Mouse (Mus musculus) liver, embryonic 13.5 days (tissue): ENCODE data around the gene Loxl1. TPM values are rescaled to one million over a fixed set of nuclear protein-coding genes. Genes with fewer than 3 reads are reported as not detected.
"Not testable (repeated sequence)": the region's sequence is repeated elsewhere in the genome, so short reads cannot be mapped to it uniquely, and the experiment has no call there.

Experiments
- ATAC-seq: fragments of 200-750 bp; cut with Nextera tagmentation; 2 replicates; pipeline ENCODE4 v1.8.0; 2017; ENCODE audit warnings: low read depth, mild to moderate bottlenecking, moderate number of reproducible peaks, moderate library complexity
- DNase-seq: peaks from one replicate; pipeline ENCODE4 v3.0.0; 2022
- H3K27ac ChIP-seq: fragments of 300-500 bp; sonication (generic); 2 replicates; pipeline ENCODE4 v1.5.1; 2015; ENCODE audit warnings: moderate library complexity, mild to moderate bottlenecking, inconsistent platforms
- H3K27me3 ChIP-seq: fragments of 300-500 bp; sonication (generic); 2 replicates; pipeline ENCODE4 v1.6.1; 2015; ENCODE audit warnings: mild to moderate bottlenecking, inconsistent platforms
- H3K36me3 ChIP-seq: fragments of 300-500 bp; sonication (generic); 2 replicates; pipeline ENCODE4 v1.6.1; 2015; ENCODE audit warnings: mild to moderate bottlenecking, inconsistent platforms
- H3K4me1 ChIP-seq: fragments of 300-500 bp; sonication (generic); replicated peaks from 2 replicates; pipeline ENCODE4 v1.6.1; 2015; ENCODE audit warnings: inconsistent platforms
- H3K4me2 ChIP-seq: fragments of 300-500 bp; sonication (generic); 2 replicates; pipeline ENCODE4 v1.6.1; 2015; ENCODE audit warnings: inconsistent platforms, mild to moderate bottlenecking, moderate library complexity
- H3K4me3 ChIP-seq: fragments of 300-500 bp; sonication (generic); replicated peaks from 2 replicates; pipeline ENCODE4 v1.5.1; 2015; ENCODE audit warnings: mild to moderate bottlenecking, inconsistent platforms
- H3K9ac ChIP-seq: fragments of 300-500 bp; sonication (generic); 2 replicates; pipeline ENCODE4 v1.6.1; 2015; ENCODE audit warnings: mild to moderate bottlenecking, inconsistent platforms
- H3K9me3 ChIP-seq: fragments of 300-500 bp; sonication (generic); replicated peaks from 2 replicates; pipeline ENCODE4 v1.6.1; 2016; ENCODE audit warnings: inconsistent platforms
- WGBS: fragments of 180-500 bp; shearing (Covaris S2); methylation state at CpG from one replicate; pipeline ENCODE4 v1.1.7; 2015; ENCODE audit not compliant: insufficient replicate concordance; 5-methylcytosine and 5-hydroxymethylcytosine counted together
- polyA plus RNA-seq: library from polyadenylated mRNA; unstranded; fragments of >200 nt; fragmentation: Nextera tagmentation; extraction: Ambion mirVana; gene quantifications from 2 replicates; pipeline ENCODE4 v1.2.1, GENCODE M21; 2015

Loxl1 gene
- polyA plus RNA-seq, 1 experiment from 2014 or later: 2.5 TPM

- DNase-seq: no peak
- no peak overlapping the region for H3K4me3 ChIP-seq
- peaks cover 23% of the 10 kb centered on the region for H3K4me1 ChIP-seq
- H3K9me3 ChIP-seq: no peaks in the 10 kb centered on the region
- no peak overlapping the region for H3K9ac ChIP-seq
- ATAC-seq: no peak
- H3K36me3 ChIP-seq: no peaks in the 10 kb centered on the region
- H3K27ac ChIP-seq: peak overlapping the region; percentile 53
- H3K27me3 ChIP-seq: no peaks in the 10 kb centered on the region
- WGBS: 41% methylated on average over 3 of the region's 3 CpGs
- peak overlapping the region; percentile 8; the same call in 1 of the 2 replicates for H3K4me2 ChIP-seq
Measured at GRCm38 (mm10) chr9:58274626-58275025, 38.4 kb downstream of the Loxl1 start.

DNA sequence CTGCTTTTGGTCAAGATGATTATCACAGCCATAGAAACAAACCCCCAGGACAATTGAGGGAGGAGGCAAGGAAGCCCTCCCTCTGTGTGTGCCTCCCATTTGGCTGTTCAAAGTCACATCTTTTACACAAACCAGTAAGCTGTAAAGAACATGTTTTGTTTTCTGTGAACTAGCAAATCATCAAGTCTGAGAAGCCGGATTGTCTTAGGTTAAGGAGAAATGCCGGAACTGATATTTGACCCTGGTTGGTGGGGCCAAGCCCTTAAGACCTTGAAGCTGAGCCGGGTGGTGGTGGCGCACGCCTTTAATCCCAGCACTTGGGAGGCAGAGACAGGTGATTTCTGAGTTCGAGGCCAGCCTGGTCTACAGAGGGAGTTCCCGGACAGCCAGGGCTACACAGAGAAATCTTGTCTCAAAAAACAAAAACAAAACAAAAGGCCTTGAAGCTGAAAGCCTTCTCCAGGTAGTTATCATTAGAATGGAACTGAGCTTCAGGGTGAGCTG lies 38.8 kb downstream of the Loxl1 start:
- Histone ChIP-seq H3K27me3 (no peaks in the 10 kb centered on the region), H3K9ac (no peak overlapping the region), H3K36me3 (no peaks in the 10 kb centered on the region), H3K4me1 (peaks cover 20% of the 10 kb centered on the region), H3K4me3 (no peak overlapping the region), H3K4me2 (no peak overlapping the region), H3K27ac (peak overlapping the region; percentile 53; the same call in 1 of the 2 replicates), H3K9me3 (no peaks in the 10 kb centered on the region)
- no peak for ATAC-seq
- no peak for DNase-seq
- WGBS: 73% methylated on average over 7 of the region's 7 CpGs

GRCm38 (mm10) chr9:58272855-58273254 lies 40.1 kb downstream of the Loxl1 start:
- ATAC-seq (no peak), DNase-seq (no peak)
- Histone ChIP-seq H3K4me3 (no peak overlapping the region), H3K4me1 (peaks cover 23% of the 10 kb centered on the region), H3K9ac (no peak overlapping the region), H3K9me3 (no peaks in the 10 kb centered on the region), H3K27me3 (no peaks in the 10 kb centered on the region), H3K36me3 (no peaks in the 10 kb centered on the region), H3K27ac (no peak overlapping the region), H3K4me2 (no peak overlapping the region)
- WGBS: 68% methylated on average over 9 of the region's 9 CpGs

GRCm38 (mm10) chr9:58272068-58272541 lies 40.9 kb downstream of the Loxl1 start:
- Histone ChIP-seq H3K9me3 (no peaks in the 10 kb centered on the region), H3K27me3 (no peaks in the 10 kb centered on the region), H3K4me3 (no peak overlapping the region), H3K36me3 (no peaks in the 10 kb centered on the region), H3K4me2 (no peak overlapping the region), H3K4me1 (peaks cover 27% of the 10 kb centered on the region), H3K27ac (no peak overlapping the region), H3K9ac (no peak overlapping the region)
- no peak for ATAC-seq
- 60% methylated on average over 2 of the region's 2 CpGs for WGBS
- DNase-seq: no peak

GRCm38 (mm10) chr9:58271551-58271950 lies 41.4 kb downstream of the Loxl1 start:
- H3K4me2 ChIP-seq, H3K36me3 ChIP-seq, H3K4me3 ChIP-seq, H3K27me3 ChIP-seq, H3K9me3 ChIP-seq, ATAC-seq, H3K27ac ChIP-seq, H3K9ac ChIP-seq, DNase-seq: not testable (repeated sequence)
- H3K4me1 ChIP-seq: peaks cover 32% of the 10 kb centered on the region
- WGBS: 76% methylated on average over 9 of the region's 9 CpGs

- no peak overlapping the region for H3K4me2 ChIP-seq
- H3K9me3 ChIP-seq: no peaks in the 10 kb centered on the region
- peaks cover 37% of the 10 kb centered on the region for H3K4me1 ChIP-seq
- H3K9ac ChIP-seq: no peak overlapping the region
- no peaks in the 10 kb centered on the region for H3K36me3 ChIP-seq
- no peak overlapping the region for H3K4me3 ChIP-seq
- H3K27me3 ChIP-seq: no peaks in the 10 kb centered on the region
- 69% methylated on average over 3 of the region's 3 CpGs for WGBS
- H3K27ac ChIP-seq: no peak overlapping the region
- no peak for ATAC-seq
- DNase-seq: no peak
Measured at GRCm38 (mm10) chr9:58271109-58271508, 41.9 kb downstream of the Loxl1 start.

- Histone ChIP-seq H3K27ac (no peak overlapping the region), H3K9ac (no peak overlapping the region), H3K4me2 (no peak overlapping the region), H3K27me3 (no peaks in the 10 kb centered on the region), H3K4me3 (no peak overlapping the region), H3K36me3 (no peaks in the 10 kb centered on the region), H3K4me1 (peaks cover 38% of the 10 kb centered on the region), H3K9me3 (no peaks in the 10 kb centered on the region)
- ATAC-seq (no peak), DNase-seq (no peak)
- WGBS: 38% methylated on average over 3 of the region's 3 CpGs
Measured at GRCm38 (mm10) chr9:58270081-58270480, 42.9 kb downstream of the Loxl1 start.

DNA sequence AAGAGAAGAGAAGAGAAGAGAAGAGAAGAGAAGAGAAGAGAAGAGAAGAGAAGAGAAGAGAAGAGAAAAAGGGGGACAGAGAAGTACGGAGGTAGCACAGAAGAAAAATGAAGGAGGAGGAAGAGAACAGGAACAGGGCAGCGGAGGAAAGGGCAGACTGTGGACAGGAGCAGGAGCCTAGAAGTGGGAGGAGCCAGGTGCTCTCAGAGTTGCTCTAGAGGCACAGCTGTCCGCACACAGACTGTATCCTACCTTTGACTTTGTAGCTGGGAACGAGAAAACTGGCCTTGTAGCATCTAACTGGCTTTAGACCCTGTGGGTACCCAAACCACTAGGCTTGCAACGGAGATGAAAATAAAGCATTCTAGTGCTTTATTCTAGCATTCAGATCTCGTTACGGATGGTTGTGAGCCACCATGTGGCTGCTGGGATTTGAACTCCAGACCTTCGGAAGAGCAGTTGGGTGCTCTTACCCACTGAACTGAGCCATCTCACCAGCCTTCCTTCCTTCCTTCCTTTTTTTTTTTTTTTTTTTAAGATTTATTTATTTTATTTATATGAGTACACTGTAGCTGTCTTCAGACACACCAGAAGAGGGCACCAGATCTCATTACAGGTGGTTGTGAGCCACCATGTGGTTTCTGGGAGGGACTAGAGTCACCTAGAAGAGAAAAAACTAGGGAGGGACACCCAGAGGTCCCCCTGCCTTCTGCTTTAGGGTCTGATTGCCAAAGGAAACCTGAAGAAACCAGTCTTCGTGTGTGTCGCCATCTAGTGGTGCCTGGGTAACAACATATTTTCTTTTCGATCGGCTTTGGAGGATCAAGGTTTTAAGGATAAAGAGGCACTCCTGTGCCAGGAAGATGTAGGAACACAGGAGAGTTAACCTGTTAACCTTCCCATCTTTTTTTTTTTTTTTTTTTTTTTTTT lies 44.3 kb downstream of the Loxl1 start:
- ATAC-seq: no peak; the same call in 1 of the 2 replicates
- H3K4me2 ChIP-seq: no peak overlapping the region
- peaks cover 30% of the 10 kb centered on the region for H3K4me1 ChIP-seq
- WGBS: 39% methylated on average over 12 of the region's 12 CpGs
- peak; percentile 52 for DNase-seq
- no peak overlapping the region for H3K4me3 ChIP-seq
- no peak overlapping the region for H3K9ac ChIP-seq
- no peaks in the 10 kb centered on the region for H3K36me3 ChIP-seq
- no peaks in the 10 kb centered on the region for H3K27me3 ChIP-seq
- no peak overlapping the region for H3K27ac ChIP-seq
- no peaks in the 10 kb centered on the region for H3K9me3 ChIP-seq

DNA sequence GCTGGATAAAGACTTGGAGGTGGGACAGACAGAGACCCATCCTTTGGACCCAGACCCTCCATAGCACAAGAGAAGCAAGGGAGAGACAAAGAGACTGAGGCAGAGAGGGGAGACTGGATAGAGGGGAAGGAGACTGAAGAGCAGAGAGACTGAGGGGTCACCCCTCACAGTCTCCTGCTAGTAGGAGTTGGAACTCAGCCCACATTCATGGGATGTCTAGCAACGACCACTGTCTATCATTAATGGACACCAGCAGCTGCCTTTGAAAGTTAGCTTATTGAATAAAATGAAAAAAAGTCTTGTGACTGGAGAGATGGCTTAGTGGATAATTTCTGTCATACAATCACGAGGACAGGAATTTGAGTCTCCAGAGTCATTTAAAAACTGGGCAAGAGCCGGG lies 45.9 kb downstream of the Loxl1 start:
- Histone ChIP-seq H3K36me3 (peaks cover 2% of the 10 kb centered on the region; the same call in 1 of the 2 replicates), H3K9me3 (no peaks in the 10 kb centered on the region), H3K4me1 (peaks cover 30% of the 10 kb centered on the region), H3K4me2 (no peak overlapping the region), H3K4me3 (no peak overlapping the region), H3K27me3 (no peaks in the 10 kb centered on the region), H3K9ac (no peak overlapping the region), H3K27ac (peak overlapping the region; percentile 63; the same call in 1 of the 2 replicates)
- no peak for ATAC-seq
- 66% methylated on average over 3 of the region's 3 CpGs for WGBS
- DNase-seq: no peak

- H3K9ac ChIP-seq: no peak overlapping the region
- H3K4me2 ChIP-seq: no peak overlapping the region
- H3K27me3 ChIP-seq: no peaks in the 10 kb centered on the region
- peak overlapping the region; percentile 63 for H3K27ac ChIP-seq
- H3K4me3 ChIP-seq: no peak overlapping the region
- H3K36me3 ChIP-seq: peaks cover 6% of the 10 kb centered on the region
- no peaks in the 10 kb centered on the region for H3K9me3 ChIP-seq
- H3K4me1 ChIP-seq: peaks cover 30% of the 10 kb centered on the region
- DNase-seq (no peak), ATAC-seq (no peak)
- WGBS: 10% methylated on average over 4 of the region's 4 CpGs
Measured at GRCm38 (mm10) chr9:58266571-58267011, 46.4 kb downstream of the Loxl1 start.

DNA sequence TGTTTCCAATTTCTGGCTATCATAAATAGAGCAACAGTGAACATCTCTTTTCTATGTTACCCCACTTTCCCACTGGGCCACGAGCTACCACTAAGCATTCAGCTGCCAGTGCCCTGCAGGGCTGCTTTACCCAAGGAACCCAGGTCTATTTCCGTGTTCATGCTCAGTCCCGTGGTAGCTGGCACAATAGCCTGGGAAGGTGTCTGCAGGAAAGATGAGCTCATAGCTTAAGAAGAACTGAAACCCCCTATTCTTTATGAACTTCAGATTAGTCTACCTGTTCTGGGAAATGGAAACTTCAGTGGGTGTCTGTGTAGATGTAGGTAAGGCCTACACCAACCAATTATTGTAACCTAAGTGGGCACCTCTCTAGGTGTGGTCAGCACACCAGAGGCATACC lies 47.6 kb downstream of the Loxl1 start:
- ATAC-seq (no peak), DNase-seq (no peak)
- H3K4me3 ChIP-seq: no peak overlapping the region
- no peak overlapping the region for H3K4me2 ChIP-seq
- H3K27me3 ChIP-seq: no peaks in the 10 kb centered on the region
- H3K27ac ChIP-seq: no peak overlapping the region
- H3K36me3 ChIP-seq: peaks cover 10% of the 10 kb centered on the region
- no peaks in the 10 kb centered on the region for H3K9me3 ChIP-seq
- no peak overlapping the region for H3K9ac ChIP-seq
- 54% methylated on average over 3 of the region's 3 CpGs for WGBS
- H3K4me1 ChIP-seq: peaks cover 30% of the 10 kb centered on the region
